Mouse (Mus musculus) C2C12 (cell line): ENCODE results near the gene Cdkn1b. TPM values are rescaled to one million over a fixed set of nuclear protein-coding genes. Genes with fewer than 3 reads are reported as not detected.

Experiments
- H3K27me3 ChIP-seq: one replicate; pipeline ENCODE4 v1.6.1; 2011; ENCODE audit not compliant: control insufficient read depth, insufficient read depth, insufficient read length
- H3K36me3 ChIP-seq: one replicate; pipeline ENCODE4 v1.6.1; 2011; ENCODE audit not compliant: control insufficient read depth, insufficient read depth
- H3K4me3 ChIP-seq: one replicate; pipeline ENCODE4 v1.5.1; 2011; ENCODE audit warnings: mild to moderate bottlenecking, control low read depth; ENCODE audit not compliant: poor library complexity, insufficient read depth, severe bottlenecking
- H3K79me2 ChIP-seq: one replicate; pipeline ENCODE4 v1.6.1; 2011; ENCODE audit not compliant: control insufficient read depth, insufficient read depth
- H3K79me3 ChIP-seq: one replicate; pipeline ENCODE4 v1.6.1; 2011; ENCODE audit warnings: low read depth, control low read depth
- H3ac ChIP-seq: one replicate; pipeline ENCODE3; 2011; ENCODE audit warnings: low read depth; ENCODE audit not compliant: control insufficient read depth, insufficient read length
- CEBPB ChIP-seq: IDR thresholded peaks from one replicate; pipeline ENCODE4 v1.6.1; 2011; ENCODE audit warnings: low read depth, mild to moderate bottlenecking, control low read depth, moderate library complexity
- CTCF ChIP-seq: IDR thresholded peaks from one replicate; pipeline ENCODE4 v1.5.1; 2011; ENCODE audit not compliant: control insufficient read depth, insufficient read depth, insufficient read length
- FOSL1 ChIP-seq: IDR thresholded peaks from one replicate; pipeline ENCODE4 v1.8.0; 2011; ENCODE audit warnings: mild to moderate bottlenecking, low read length; ENCODE audit not compliant: poor library complexity, insufficient read depth, severe bottlenecking
- MAX ChIP-seq: IDR thresholded peaks from one replicate; pipeline ENCODE4 v1.6.1; 2011; ENCODE audit warnings: mild to moderate bottlenecking, control low read depth
- MYOD1 ChIP-seq: IDR thresholded peaks from one replicate; pipeline ENCODE4 v1.6.1; 2011; ENCODE audit warnings: low read depth; ENCODE audit not compliant: control insufficient read depth, insufficient read length
- MYOG ChIP-seq: IDR thresholded peaks from one replicate; pipeline ENCODE4 v1.6.1; 2011; ENCODE audit not compliant: control insufficient read depth, insufficient read length; ENCODE audit errors: extremely low read depth
- USF1 ChIP-seq: IDR thresholded peaks from one replicate; pipeline ENCODE4 v1.6.1; 2011; ENCODE audit warnings: low read depth, mild to moderate bottlenecking, control low read depth, moderate library complexity
- polyA plus RNA-seq: library from polyadenylated mRNA; unstranded; fragments of >200 nt; fragmentation: generic; extraction: Trizol; gene quantifications from one replicate; pipeline ENCODE4 v1.2.1, GENCODE M21; 2012; ENCODE audit warnings: missing spikeins

The Cdkn1b gene
- polyA plus RNA-seq, 1 experiment: 15.8 TPM

DNA sequence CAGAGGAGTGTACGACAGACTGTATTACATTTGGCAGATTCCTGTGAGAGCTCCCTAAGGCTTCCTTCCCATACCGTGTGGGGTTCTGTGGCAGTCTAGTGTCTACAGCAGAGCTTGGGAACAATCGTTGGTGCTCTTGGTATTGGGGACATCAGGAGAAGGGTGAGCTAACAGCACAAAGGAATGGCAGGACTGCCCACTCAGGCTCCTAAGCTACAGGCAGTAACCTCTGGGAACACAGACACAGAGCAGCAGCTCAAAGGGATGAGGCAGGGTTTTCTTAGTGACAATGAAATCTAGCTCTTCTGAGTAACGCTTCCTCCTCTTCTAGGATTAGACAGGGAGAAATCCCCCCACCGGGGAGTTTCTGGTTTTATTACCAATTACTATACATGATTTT lies 33.2 kb upstream of the Cdkn1b start:
- no peaks in the 10 kb centered on the region for H3K27me3 ChIP-seq
- no peaks in the 10 kb centered on the region for H3K79me2 ChIP-seq
- H3K79me3 ChIP-seq: no peaks in the 10 kb centered on the region
- H3ac ChIP-seq: no peak overlapping the region
- no peaks in the 10 kb centered on the region for H3K36me3 ChIP-seq
- H3K4me3 ChIP-seq: no peak overlapping the region
- TF ChIP-seq MAX (no peak), MYOD1 (no peak), CEBPB (no peak), CTCF (no peak), MYOG (no peak), FOSL1 (no peak), USF1 (no peak)

GRCm38 (mm10) chr6:134887711-134888449 lies 32.3 kb upstream of the Cdkn1b start:
- no peaks in the 10 kb centered on the region for H3K79me2 ChIP-seq
- no peaks in the 10 kb centered on the region for H3K79me3 ChIP-seq
- H3K27me3 ChIP-seq: no peaks in the 10 kb centered on the region
- no peak for TF ChIP-seq CEBPB
- TF ChIP-seq MYOG: no peak
- H3ac ChIP-seq: no peak overlapping the region
- no peaks in the 10 kb centered on the region for H3K36me3 ChIP-seq
- no peak overlapping the region for H3K4me3 ChIP-seq

GRCm38 (mm10) chr6:134888563-134889017 lies 31.6 kb upstream of the Cdkn1b start:
- no peak for TF ChIP-seq MYOD1
- TF ChIP-seq USF1: no peak
- TF ChIP-seq FOSL1: no peak
- no peak for TF ChIP-seq MYOG
- no peak for TF ChIP-seq MAX
- TF ChIP-seq CTCF: no peak
- no peak for TF ChIP-seq CEBPB
- no peak overlapping the region for H3ac ChIP-seq
- H3K36me3 ChIP-seq: no peaks in the 10 kb centered on the region
- no peaks in the 10 kb centered on the region for H3K79me2 ChIP-seq
- H3K79me3 ChIP-seq: no peaks in the 10 kb centered on the region
- no peak overlapping the region for H3K4me3 ChIP-seq
- no peaks in the 10 kb centered on the region for H3K27me3 ChIP-seq

DNA sequence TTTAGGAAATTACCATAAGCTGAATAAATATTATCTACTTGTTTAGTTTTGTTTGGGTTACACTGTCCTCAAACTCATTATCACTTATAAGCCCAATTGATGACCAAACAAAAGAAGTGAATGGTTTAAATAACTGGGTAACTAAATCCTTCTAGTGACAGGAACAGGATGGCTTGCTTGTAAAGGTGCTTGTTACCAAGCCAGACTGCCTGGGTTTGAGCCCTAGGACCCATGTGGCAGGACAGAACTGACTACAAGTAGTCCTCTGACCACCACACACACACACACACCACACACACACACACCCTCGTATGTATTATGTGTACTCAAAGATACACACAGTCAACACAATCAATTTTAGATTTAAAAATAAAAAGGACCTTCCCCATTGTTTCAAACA lies 30.4 kb upstream of the Cdkn1b start:
- no peaks in the 10 kb centered on the region for H3K36me3 ChIP-seq
- H3K79me2 ChIP-seq: no peaks in the 10 kb centered on the region
- H3K27me3 ChIP-seq: no peaks in the 10 kb centered on the region
- TF ChIP-seq MYOD1 (no peak), USF1 (no peak), CTCF (no peak), CEBPB (no peak), MAX (no peak), MYOG (no peak), FOSL1 (no peak)
- no peak overlapping the region for H3ac ChIP-seq
- H3K79me3 ChIP-seq: no peaks in the 10 kb centered on the region
- H3K4me3 ChIP-seq: no peak overlapping the region

- no peak for TF ChIP-seq FOSL1
- no peaks in the 10 kb centered on the region for H3K36me3 ChIP-seq
- H3K27me3 ChIP-seq: no peaks in the 10 kb centered on the region
- H3K79me2 ChIP-seq: no peaks in the 10 kb centered on the region
- no peaks in the 10 kb centered on the region for H3K79me3 ChIP-seq
- no peak overlapping the region for H3K4me3 ChIP-seq
- H3ac ChIP-seq: no peak overlapping the region
Measured at GRCm38 (mm10) chr6:134890436-134890835, 29.8 kb upstream of the Cdkn1b start.

- no peak for TF ChIP-seq FOSL1
- H3K79me3 ChIP-seq: peaks cover 2% of the 10 kb centered on the region
Measured at GRCm38 (mm10) chr6:134896570-134897436, 23.4 kb upstream of the Cdkn1b start.

More at GRCm38 (mm10) chr6:134896570-134897436, 23.4 kb upstream of the Cdkn1b start:
- no peaks in the 10 kb centered on the region for H3K27me3 ChIP-seq
- no peaks in the 10 kb centered on the region for H3K79me2 ChIP-seq
- H3K4me3 ChIP-seq: no peak overlapping the region
- H3ac ChIP-seq: no peak overlapping the region
- H3K36me3 ChIP-seq: no peaks in the 10 kb centered on the region
